Mouse (Mus musculus) cerebellum, adult 11 months (tissue): ENCODE measurements around the gene Fbxo39.

Source experiments
- DNase-seq: peaks from one replicate; pipeline ENCODE4 v3.0.0; 2022

Gene Fbxo39

GRCm38 (mm10) chr11:72366126-72366525 lies 51.9 kb downstream of the Fbxo39 start:
- no peak for DNase-seq

DNA sequence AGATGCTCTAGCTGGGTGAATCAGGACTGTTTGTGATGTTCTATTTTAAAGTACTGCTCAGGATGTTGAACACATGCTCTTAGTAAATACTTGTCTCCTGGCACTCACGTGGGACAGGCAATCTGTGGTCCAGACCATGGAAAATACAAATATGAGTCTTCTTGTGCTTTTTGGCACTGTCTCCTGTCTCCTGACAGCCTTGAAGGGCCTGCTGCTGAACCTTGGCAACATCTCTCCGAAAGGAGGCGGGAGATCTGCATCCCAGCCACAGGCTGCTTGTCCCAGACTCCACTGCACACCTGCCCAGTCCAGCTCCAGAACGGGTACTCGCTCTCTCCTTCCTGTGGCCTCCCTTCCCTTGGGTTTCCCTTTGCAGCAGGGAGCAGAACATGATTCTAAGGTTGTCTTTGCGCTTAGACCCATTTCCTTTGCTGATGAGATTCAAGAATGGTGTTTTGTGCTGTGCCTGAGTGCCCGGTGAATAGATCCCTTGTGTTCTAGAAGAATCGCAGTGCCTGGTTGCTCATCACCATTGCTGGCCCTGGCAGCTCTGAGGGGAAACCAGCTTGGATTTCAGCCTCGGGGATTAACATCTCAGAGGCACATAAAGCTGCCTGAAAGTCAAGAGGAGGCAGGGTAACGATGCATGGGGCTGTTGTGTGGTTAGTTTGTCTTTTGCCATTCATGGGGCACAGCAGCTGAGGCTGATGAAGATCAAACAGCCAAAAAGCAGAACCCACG lies 53.9 kb downstream of the Fbxo39 start:
- no peak for DNase-seq
